Mouse (Mus musculus): ENCODE data around the gene Serpinb6b.

Gene Serpinb6b

GRCm38 (mm10) chr13:32974889-32975460 lies 10.0 kb downstream of the Serpinb6b start:
- no peak for DNase-seq (ENCODE audit: low spot score in 2 of 2)

- no peak for DNase-seq (ENCODE audit: low spot score in 2 of 2)
Measured at GRCm38 (mm10) chr13:32975710-32976109, 10.7 kb downstream of the Serpinb6b start.

GRCm38 (mm10) chr13:32982556-32983042 lies 17.6 kb downstream of the Serpinb6b start:
- DNase-seq (ENCODE audit: low spot score in 2 of 2), result no peak

DNA sequence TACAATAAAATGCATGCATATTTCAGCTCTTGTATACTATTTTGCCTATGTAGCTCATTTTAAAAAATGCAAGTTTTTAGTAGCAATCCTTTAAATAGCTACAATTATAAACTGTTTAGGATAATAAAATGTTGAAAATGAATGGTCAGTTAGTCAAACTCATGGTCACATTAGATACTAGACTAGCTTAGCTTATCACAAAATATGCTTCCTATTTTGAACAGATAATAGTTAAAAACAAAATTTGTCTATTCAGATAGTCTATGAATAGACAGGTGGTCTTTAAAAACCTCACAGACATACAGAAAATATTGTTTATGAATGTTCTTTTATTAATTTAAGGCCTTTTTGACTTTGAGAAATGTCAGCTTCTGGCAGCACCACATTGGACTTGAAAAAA lies 21.2 kb downstream of the Serpinb6b start:
- DNase-seq (ENCODE audit: low spot score in 2 of 2), result no peak

- DNase-seq (ENCODE audit: low spot score in 2 of 2), result no peak
Measured at GRCm38 (mm10) chr13:32993152-32993893, 28.3 kb downstream of the Serpinb6b start.

DNA sequence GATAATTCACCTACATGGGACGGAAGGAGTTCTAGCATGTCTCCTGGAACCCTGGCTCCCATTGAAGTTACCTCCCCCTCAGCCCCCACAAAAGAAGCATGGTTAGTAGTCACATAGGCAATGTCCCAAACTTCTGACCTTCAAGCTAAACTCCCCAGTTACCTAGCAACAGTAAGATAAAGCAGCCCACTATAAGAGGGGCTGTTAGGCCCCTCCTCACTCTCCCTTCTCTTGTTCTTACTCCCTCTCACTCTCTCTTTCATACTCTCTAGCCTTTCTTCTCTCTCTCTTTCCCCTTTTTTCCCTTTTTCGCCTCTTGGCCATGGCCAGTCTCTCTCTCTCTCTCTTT lies 28.9 kb downstream of the Serpinb6b start:
- DNase-seq (ENCODE audit: low spot score in 2 of 2), result no peak

- no peak for DNase-seq (ENCODE audit: low spot score in 2 of 2)
Measured at GRCm38 (mm10) chr13:32995051-32995450, 30.0 kb downstream of the Serpinb6b start.

DNA sequence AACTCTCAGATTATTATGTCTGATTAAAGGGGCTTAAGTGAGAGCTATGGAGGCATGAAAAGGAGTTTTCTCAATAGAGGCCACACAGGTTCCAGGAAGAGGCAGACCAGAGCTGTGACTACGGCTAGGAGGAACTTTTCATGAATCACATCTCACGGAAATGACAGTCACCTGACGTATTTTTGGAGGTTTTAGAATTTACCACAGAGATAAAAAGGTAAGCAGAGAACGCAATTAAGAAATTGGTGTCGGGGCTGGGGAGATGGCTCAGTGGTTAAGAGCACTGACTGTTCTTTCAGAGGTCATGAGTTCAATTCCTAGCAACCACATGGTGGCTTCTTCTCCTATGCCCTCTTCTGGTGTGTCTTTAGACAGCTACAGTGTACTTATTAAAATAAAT lies 36.3 kb downstream of the Serpinb6b start:
- DNase-seq (ENCODE audit: low spot score in 2 of 2), result no peak

DNA sequence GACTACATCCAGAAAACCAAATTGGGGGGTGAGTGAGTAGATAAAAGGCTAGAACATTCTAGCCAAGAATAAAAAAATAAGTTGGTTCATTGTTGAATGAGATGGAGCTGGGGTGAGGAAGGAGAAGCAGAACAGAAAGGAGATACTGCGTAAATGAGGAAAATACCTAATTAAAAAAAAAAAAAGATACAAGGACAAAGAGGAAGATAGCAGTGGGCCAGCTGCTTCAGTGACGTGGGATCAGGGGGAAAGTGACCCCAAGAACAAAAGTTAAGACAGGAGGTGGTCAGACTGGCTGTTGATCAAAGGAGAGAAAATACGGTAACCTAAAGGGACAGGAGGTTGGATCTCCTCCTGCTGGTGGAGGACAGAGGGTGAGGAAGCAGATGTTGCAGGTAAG lies 37.9 kb downstream of the Serpinb6b start, which contains the start of gene Serpinb9:
Gene Serpinb9, plus strand, starts transcription at position 301 of the 400 bp plus-strand sequence.
- DNase-seq (ENCODE audit: low spot score in 2 of 2), result no peak

- DNase-seq (ENCODE audit: low spot score in 2 of 2), result no peak
Measured at GRCm38 (mm10) chr13:33003523-33004413, 38.8 kb downstream of the Serpinb6b start.

DNA sequence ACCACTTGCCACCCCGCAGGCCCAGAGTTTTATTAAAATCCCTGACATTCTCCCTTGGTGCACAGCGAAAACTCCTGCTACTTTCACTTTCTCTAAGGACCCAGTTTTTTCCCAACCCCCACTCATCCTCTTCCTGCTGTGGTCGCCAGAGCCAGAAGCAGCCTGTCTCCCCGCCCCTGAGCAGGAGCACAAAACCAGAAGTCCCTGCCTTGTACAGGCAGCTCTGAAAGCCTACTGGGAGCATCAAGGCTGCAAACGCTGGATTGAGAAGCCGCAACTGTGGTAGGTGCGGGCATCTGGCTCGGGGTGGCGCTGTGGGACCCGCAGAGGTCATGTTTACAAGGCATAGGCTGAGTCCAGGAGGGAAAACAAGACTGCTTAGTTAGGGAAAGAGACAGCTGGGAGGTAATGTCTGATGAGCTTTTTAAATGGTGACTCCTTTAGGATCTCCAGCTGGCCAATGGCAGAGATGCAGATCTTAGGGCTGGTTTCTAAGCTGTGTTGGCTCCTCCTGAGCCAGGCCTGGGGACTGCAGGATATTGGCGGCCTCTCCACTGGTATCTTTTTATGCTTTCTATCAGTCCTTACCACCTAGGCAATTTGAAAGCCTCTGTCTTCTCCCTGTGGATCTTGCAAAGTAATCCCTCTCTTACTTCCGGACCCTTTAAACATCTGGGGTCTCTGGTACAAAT lies 39.6 kb downstream of the Serpinb6b start:
- DNase-seq (ENCODE audit: low spot score in 2 of 2), result peak; percentile 66 to 67

DNA sequence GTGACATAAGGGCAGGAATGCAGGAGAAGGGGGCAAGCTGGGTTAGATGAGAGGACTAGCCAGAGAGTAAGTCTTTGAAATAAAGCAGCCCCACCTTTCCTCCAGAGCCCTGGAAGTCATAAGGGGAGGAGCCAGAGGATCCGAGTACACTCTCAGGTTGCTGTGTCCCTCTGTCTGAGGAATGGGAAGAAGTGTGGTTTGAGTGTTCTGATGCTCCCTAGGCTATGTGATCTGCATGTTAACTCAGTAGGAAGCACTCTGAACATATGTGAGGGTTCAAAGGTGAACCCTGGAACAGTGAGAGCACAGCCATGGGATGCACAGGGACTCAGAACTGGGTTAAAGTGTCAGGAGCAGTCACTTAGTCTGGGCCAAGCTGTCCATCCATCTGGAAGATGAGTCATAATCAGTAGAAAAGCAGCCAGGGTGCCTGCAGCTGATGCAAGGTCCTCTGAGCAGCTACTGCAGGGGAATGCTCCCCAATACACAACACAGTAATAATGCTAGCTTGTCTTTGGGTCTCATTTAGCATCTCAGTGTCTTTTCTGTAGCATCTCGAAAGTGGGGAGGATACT lies 40.6 kb downstream of the Serpinb6b start:
- no peak for DNase-seq (ENCODE audit: low spot score in 2 of 2)

DNA sequence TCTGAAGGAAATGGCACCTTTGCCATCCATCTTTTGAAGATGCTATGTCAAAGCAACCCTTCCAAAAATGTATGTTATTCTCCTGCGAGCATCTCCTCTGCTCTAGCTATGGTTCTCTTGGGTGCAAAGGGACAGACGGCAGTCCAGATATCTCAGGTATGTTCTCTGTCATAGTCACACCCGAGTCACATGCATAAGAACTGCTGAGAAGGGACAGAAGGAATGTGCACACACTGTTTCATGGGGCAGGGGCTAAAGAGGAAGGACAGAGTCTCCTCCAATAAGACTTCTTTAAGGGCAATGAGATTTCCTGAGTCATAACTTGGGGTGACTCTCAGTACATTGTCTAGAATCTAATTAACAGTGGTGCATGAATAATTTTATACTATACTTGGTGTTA lies 41.5 kb downstream of the Serpinb6b start:
- DNase-seq (ENCODE audit: low spot score in 2 of 2), result no peak

GRCm38 (mm10) chr13:33012395-33012794 lies 47.4 kb downstream of the Serpinb6b start:
- no peak for DNase-seq (ENCODE audit: low spot score in 2 of 2)

DNA sequence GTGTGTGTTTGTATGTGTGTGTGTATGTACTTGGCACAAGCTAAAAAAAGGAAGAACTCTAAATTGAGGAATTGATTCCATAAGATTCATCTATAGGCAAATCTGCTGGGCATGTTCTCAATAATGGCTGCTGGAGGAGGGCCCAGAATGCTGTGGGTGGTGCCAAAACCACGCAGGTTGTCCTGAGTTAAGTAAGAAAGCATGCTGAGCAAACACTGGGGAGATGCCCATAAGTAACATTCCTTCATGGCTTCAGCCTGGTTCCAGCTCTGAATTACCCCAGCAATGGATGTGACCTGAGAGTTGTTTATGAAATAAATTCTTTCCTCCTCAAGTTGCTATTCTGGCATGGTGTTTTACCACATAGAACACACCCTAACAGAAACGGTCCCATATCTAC lies 48.3 kb downstream of the Serpinb6b start:
- DNase-seq (ENCODE audit: low spot score in 2 of 2), result no peak

DNA sequence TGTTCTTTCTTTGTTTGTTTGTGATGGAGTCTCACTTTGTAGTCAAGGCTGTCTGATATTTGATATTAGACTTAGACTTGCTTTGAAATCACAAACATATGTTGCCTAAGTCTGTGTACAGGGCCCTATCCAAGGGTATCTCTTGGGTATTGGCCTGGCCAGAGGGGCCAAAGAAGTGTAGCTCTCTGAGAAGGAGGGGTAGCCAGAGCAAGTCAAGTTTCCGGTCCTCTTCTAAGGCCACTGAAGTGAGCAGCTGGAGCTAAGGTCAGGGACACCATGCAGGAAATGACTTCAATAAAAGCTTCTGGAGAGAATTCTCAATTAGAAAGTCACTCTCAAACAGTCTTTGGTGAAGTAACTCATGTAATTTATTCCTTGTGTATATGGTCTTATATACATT lies 57.4 kb downstream of the Serpinb6b start:
- no peak for DNase-seq (ENCODE audit: low spot score in 2 of 2)

DNA sequence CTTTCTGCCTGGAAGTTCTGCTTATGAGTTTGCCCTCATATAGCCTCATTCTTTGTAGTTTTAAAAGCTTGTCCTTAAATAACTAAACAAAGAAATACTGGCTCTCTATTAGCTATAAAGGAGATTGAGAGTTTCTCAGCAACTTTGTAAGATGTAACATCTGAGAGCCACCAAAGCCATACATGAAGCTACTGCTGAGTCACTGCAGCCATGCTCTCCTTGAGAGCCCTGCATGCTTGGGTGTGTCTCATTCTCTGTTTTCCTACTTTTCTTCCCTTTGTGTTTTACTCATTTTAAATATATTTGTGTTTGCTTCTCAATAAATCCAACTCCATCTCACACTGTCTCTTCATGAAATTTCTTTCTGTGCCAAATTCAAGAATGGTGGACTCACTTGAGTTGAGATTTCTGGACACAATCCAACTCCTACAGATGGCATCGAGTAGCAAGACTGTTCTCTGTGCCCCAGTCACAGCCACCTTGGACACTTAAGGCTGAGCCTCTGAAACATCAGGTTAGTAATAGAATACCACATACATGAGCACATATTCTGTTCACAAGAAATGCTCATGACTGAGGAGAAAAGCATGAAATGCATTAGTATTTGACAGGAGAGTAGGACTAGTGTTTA lies 61.5 kb downstream of the Serpinb6b start:
- no peak for DNase-seq (ENCODE audit: low spot score in 2 of 2)

- DNase-seq (ENCODE audit: low spot score in 2 of 2), result no peak
Measured at GRCm38 (mm10) chr13:33027244-33027643, 62.2 kb downstream of the Serpinb6b start, which contains the start of gene Serpinb9b. TSS of gene Serpinb9b (plus strand) at chr13:33027416.

- no peak for DNase-seq (ENCODE audit: low spot score in 2 of 2)
Measured at GRCm38 (mm10) chr13:33028146-33028545, 63.1 kb downstream of the Serpinb6b start.

GRCm38 (mm10) chr13:33028550-33028949 lies 63.5 kb downstream of the Serpinb6b start:
- DNase-seq (ENCODE audit: low spot score in 2 of 2), result no peak
